In genomic region chr3:153912546-153913509, GRCm38 (mm10) we compare ENCODE assay signal across 7 mouse cellular contexts. TPM values are rescaled to one million over a fixed set of nuclear protein-coding genes. Genes with fewer than 3 reads are reported as not detected.
A peak's percentile ranks its signal among the peaks of the same experiment; 100 is the strongest.
DNase-seq lines count a peak whose midpoint lies in the region; ATAC-seq and TF ChIP-seq lines count a peak whose summit lies in the region.

Gene Rabggtb, minus strand, starts transcription at chr3:153913009.

- H3K4me1 ChIP-seq in embryonic facial prominence, embryonic 12.5 days, result peaks cover 25% of the 10 kb centered on the region
- H3K4me1 ChIP-seq in kidney, adult 2 months (ENCODE audit: control insufficient read depth, insufficient read depth, low read length), result peaks cover 32% of the 10 kb centered on the region
- peaks cover 46% of the 10 kb centered on the region for H3K4me1 ChIP-seq in limb, embryonic 12.5 days (replicated peaks)
- peaks cover 29% of the 10 kb centered on the region for H3K4me1 ChIP-seq in midbrain, embryonic 15.5 days
- H3K4me1 ChIP-seq in spleen, adult 2 months (ENCODE audit: control insufficient read depth, insufficient read depth, insufficient read length), result peaks cover 2% of the 10 kb centered on the region

- H3K4me3 ChIP-seq in embryonic facial prominence, embryonic 12.5 days, result peak within 1 kb of the TSS; percentile 84
- peak within 1 kb of the TSS; percentile 70 for H3K4me3 ChIP-seq in kidney, adult 2 months (ENCODE audit: insufficient read depth, low read depth, low read length)
- peak within 1 kb of the TSS; percentile 80 for H3K4me3 ChIP-seq in limb, embryonic 12.5 days (replicated peaks)
- H3K4me3 ChIP-seq in midbrain, embryonic 15.5 days, result peak within 1 kb of the TSS; percentile 81
- H3K4me3 ChIP-seq in spleen, adult 2 months (ENCODE audit: extremely low read depth, insufficient read depth, insufficient read length), result peak within 1 kb of the TSS; percentile 95

- peak within 1 kb of the TSS; percentile 83 for H3K4me2 ChIP-seq in embryonic facial prominence, embryonic 12.5 days (replicated peaks)
- peak within 1 kb of the TSS; percentile 91 for H3K4me2 ChIP-seq in limb, embryonic 12.5 days
- H3K4me2 ChIP-seq in midbrain, embryonic 15.5 days, result peak within 1 kb of the TSS; percentile 80

- peak; percentile 95 for DNase-seq in adrenal gland, postnatal 25 days
- peak; percentile 96 to 98 for DNase-seq in heart, adult 18-20 months
- DNase-seq in kidney, adult 2 months, result peak; percentile 97
- peak; percentile 86 to 91 for DNase-seq in spleen, adult 2 months (ENCODE audit: low read depth in 1 of 2, low spot score in 2 of 2)

- under 1% methylated on average over 65 of the region's 65 CpGs for WGBS in embryonic facial prominence, embryonic 12.5 days
- 1% methylated on average over 65 of the region's 65 CpGs for WGBS in kidney, adult 2 months
- WGBS in limb, embryonic 12.5 days, result under 1% methylated on average over 65 of the region's 65 CpGs
- under 1% methylated on average over 63 of the region's 65 CpGs for WGBS in midbrain, embryonic 15.5 days
- 1% methylated on average over 64 of the region's 65 CpGs for WGBS in spleen, adult 2 months

- peak within 1 kb of the TSS; percentile 95 for H3K9ac ChIP-seq in embryonic facial prominence, embryonic 12.5 days
- H3K9ac ChIP-seq in limb, embryonic 12.5 days (replicated peaks), result peak within 1 kb of the TSS; percentile 95
- peak within 1 kb of the TSS; percentile 93 for H3K9ac ChIP-seq in midbrain, embryonic 15.5 days

- H3K27me3 ChIP-seq in embryonic facial prominence, embryonic 12.5 days, result no peaks in the 10 kb centered on the region
- H3K27me3 ChIP-seq in kidney, adult 2 months (replicated peaks; ENCODE audit: control insufficient read depth, insufficient read depth, low read length), result no peaks in the 10 kb centered on the region
- H3K27me3 ChIP-seq in limb, embryonic 12.5 days, result no peaks in the 10 kb centered on the region
- H3K27me3 ChIP-seq in midbrain, embryonic 15.5 days (replicated peaks), result no peaks in the 10 kb centered on the region
- H3K27me3 ChIP-seq in spleen, adult 2 months (ENCODE audit: control insufficient read depth, insufficient read depth, low read length), result no peaks in the 10 kb centered on the region

- H3K27ac ChIP-seq in embryonic facial prominence, embryonic 12.5 days, result peak within 1 kb of the TSS; percentile 87
- H3K27ac ChIP-seq in kidney, adult 2 months (ENCODE audit: insufficient read depth, low read depth, low read length), result peak within 1 kb of the TSS; percentile 98
- H3K27ac ChIP-seq in limb, embryonic 12.5 days, result peak within 1 kb of the TSS; percentile 92
- peak within 1 kb of the TSS; percentile 96 for H3K27ac ChIP-seq in midbrain, embryonic 15.5 days
- H3K27ac ChIP-seq in spleen, adult 2 months (ENCODE audit: insufficient read depth, low read length), result peak within 1 kb of the TSS; percentile 86

- H3K9me3 ChIP-seq in embryonic facial prominence, embryonic 12.5 days, result no peaks in the 10 kb centered on the region
- H3K9me3 ChIP-seq in limb, embryonic 12.5 days, result no peaks in the 10 kb centered on the region
- H3K9me3 ChIP-seq in midbrain, embryonic 15.5 days, result no peaks in the 10 kb centered on the region

- ATAC-seq in embryonic facial prominence, embryonic 12.5 days (ENCODE audit: insufficient number of reproducible peaks, insufficient read depth, low FRiP score, low TSS enrichment), result peak; percentile 98
- peak; percentile 97 for ATAC-seq in limb, embryonic 12.5 days (ENCODE audit: insufficient number of reproducible peaks, insufficient read depth, low FRiP score, low TSS enrichment, low read depth)
- ATAC-seq in midbrain, embryonic 15.5 days (replicated peaks), result peak; percentile 98

- no peak for TF ChIP-seq CTCF in kidney, adult 2 months (conservative IDR thresholded peaks at IDR 0.05; ENCODE audit: insufficient read depth, insufficient read length, low read depth, low read length)
- TF ChIP-seq CTCF in spleen, adult 2 months (IDR thresholded peaks at IDR 0.05; ENCODE audit: extremely low read depth, insufficient read depth, insufficient read length, insufficient replicate concordance), result no peak

- peaks cover 36% of the 10 kb centered on the region for H3K36me3 ChIP-seq in embryonic facial prominence, embryonic 12.5 days
- H3K36me3 ChIP-seq in kidney, adult 2 months (ENCODE audit: control insufficient read depth, insufficient read depth, low read length), result peaks cover 15% of the 10 kb centered on the region; the same call in 1 of the 2 replicates
- H3K36me3 ChIP-seq in limb, embryonic 12.5 days, result peaks cover 39% of the 10 kb centered on the region
- peaks cover 25% of the 10 kb centered on the region for H3K36me3 ChIP-seq in midbrain, embryonic 15.5 days (replicated peaks)
- peaks cover 24% of the 10 kb centered on the region for H3K36me3 ChIP-seq in spleen, adult 2 months (ENCODE audit: control insufficient read depth, insufficient read depth, low read length)

- peak; percentile 93 for TF ChIP-seq POLR2A in kidney, adult 2 months (IDR thresholded peaks at IDR 0.05; ENCODE audit: low read depth, low read length)
- TF ChIP-seq POLR2A in spleen, adult 2 months (IDR thresholded peaks at IDR 0.05; ENCODE audit: low read depth, low read length), result peak; percentile 93

RNA-seq across cellular contexts. Expression of gene Rabggtb, which starts in this region (rescaled TPM):
- 78.1 and 98.5 TPM in 2 replicates for total RNA-seq in adrenal gland, postnatal 25 days (2021)
- polyA plus RNA-seq in embryonic facial prominence, embryonic 12.5 days (2016; fragmentation: Nextera tagmentation; extraction: Ambion mirVana), result 40.5 and 45.1 TPM in 2 replicates
- total RNA-seq in heart, adult 18-20 months (2021), result 10 to 100 TPM; 91.9 to 99.4 TPM
- polyA plus RNA-seq in kidney, adult 2 months (2012; rRNA removed), result 45.7 and 50.9 TPM in 2 replicates
- 39.6 and 46.3 TPM in 2 replicates for polyA plus RNA-seq in limb, embryonic 12.5 days (2016; fragmentation: Nextera tagmentation; extraction: Ambion mirVana)
- polyA plus RNA-seq in midbrain, embryonic 15.5 days (2015; fragmentation: Nextera tagmentation; extraction: Ambion mirVana), result 49.5 and 51.3 TPM in 2 replicates
- polyA plus RNA-seq in spleen, adult 2 months (2012; rRNA removed), result 26.2 and 28.2 TPM in 2 replicates

Comparison
In these comparisons a context has a peak if more than half of its experiments do, and no peak if none do; other contexts are left out.
1. Peak in every context shown above with its lines: DNase-seq, ATAC-seq, H3K4me3 ChIP-seq and H3K27ac ChIP-seq.